Mouse (Mus musculus) ES-E14 (cell line): ENCODE measurements around the gene Wfdc5. TPM values are rescaled to one million over a fixed set of nuclear protein-coding genes. Genes with fewer than 3 reads are reported as not detected.

Experiments
- DNase-seq: peaks from one replicate; pipeline ENCODE4 v3.0.0-alpha.2; 2013; ENCODE audit warnings: low read depth, low spot score
- H3K27ac ChIP-seq: 2 replicates; pipeline ENCODE4 v1.5.1; 2012; ENCODE audit warnings: low read depth, mild to moderate bottlenecking, low read length, moderate library complexity, mixed read lengths; ENCODE audit not compliant: poor library complexity, insufficient read depth, severe bottlenecking
- H3K36me3 ChIP-seq: 2 replicates; pipeline ENCODE4 v1.6.1; 2012; ENCODE audit warnings: mild to moderate bottlenecking, low read length, moderate library complexity, mixed read lengths; ENCODE audit not compliant: control insufficient read depth, poor library complexity, insufficient read depth, severe bottlenecking
- H3K4me1 ChIP-seq, 2 experiments: fragments of 150-350 bp in 1 of 2; sonication (generic) in 1 of 2; 2 replicates each; pipeline ENCODE4 v1.6.1; 2012; ENCODE audit warnings: low read length in 2 of 2, mild to moderate bottlenecking in 1 of 2, mixed read lengths in 1 of 2; ENCODE audit not compliant: control insufficient read depth in 2 of 2, insufficient read depth in 2 of 2, poor library complexity in 1 of 2
- H3K4me3 ChIP-seq, 2 experiments: fragments of 150-350 bp in 1 of 2; sonication (generic) in 1 of 2; 2 replicates each; pipeline ENCODE4 v1.5.1; 2012; ENCODE audit warnings: low read length in 2 of 2, low read depth in 1 of 2, mild to moderate bottlenecking in 1 of 2, mixed read lengths in 1 of 2; ENCODE audit not compliant: insufficient read depth in 1 of 2, poor library complexity in 1 of 2, severe bottlenecking in 1 of 2
- H3K9ac ChIP-seq: 2 replicates; pipeline ENCODE4 v1.6.1; 2012; ENCODE audit warnings: low read depth, mild to moderate bottlenecking, low read length, mixed read lengths; ENCODE audit not compliant: poor library complexity, insufficient read depth, severe bottlenecking
- H3K9me3 ChIP-seq: fragments of 150-350 bp; sonication (generic); 2 replicates; pipeline ENCODE4 v1.6.1; 2012; ENCODE audit warnings: low read depth, mild to moderate bottlenecking, low read length; ENCODE audit not compliant: control insufficient read depth, insufficient read depth
- CHD2 ChIP-seq: IDR thresholded peaks from 2 replicates; pipeline ENCODE4 v1.6.1; 2014; ENCODE audit warnings: mild to moderate bottlenecking, low read depth, low read length, inconsistent platforms
- HCFC1 ChIP-seq: IDR thresholded peaks from 2 replicates; pipeline ENCODE4 v1.6.1; 2012; ENCODE audit warnings: low read length, inconsistent platforms, borderline replicate concordance; ENCODE audit not compliant: insufficient read depth
- MAFK ChIP-seq: IDR thresholded peaks from 2 replicates; pipeline ENCODE4 v1.6.1; 2014; ENCODE audit warnings: mild to moderate bottlenecking, low read depth, low read length, inconsistent platforms; ENCODE audit not compliant: insufficient read depth
- ZC3H11A ChIP-seq: IDR thresholded peaks from 2 replicates; pipeline ENCODE4 v1.6.1; 2012; ENCODE audit warnings: low read depth, mild to moderate bottlenecking, inconsistent platforms, low read length, borderline replicate concordance
- ZNF384 ChIP-seq: IDR thresholded peaks from 2 replicates; pipeline ENCODE4 v1.6.1; 2012; ENCODE audit warnings: low read depth, low read length, inconsistent platforms
- in situ Hi-C, 2 experiments: fragments of 600-800 bp; cut with MboI; formaldehyde crosslinking; loops; one replicate each; pipeline ENCODE4 v1.15.1; 2025; ENCODE audit warnings: low sequenced_read_pairs in 2 of 2, inconsistent platforms in 1 of 2; ENCODE audit not compliant: unreplicated experiment in 2 of 2
- total RNA-seq: library from RNA; depleted of rRNA; stranded (reverse); fragments of 300-350 nt; gene quantifications from 2 replicates; pipeline ENCODE4 v1.2.3, GENCODE M21; 2012

Wfdc5 gene
- total RNA-seq, 1 experiment: not detected

DNA sequence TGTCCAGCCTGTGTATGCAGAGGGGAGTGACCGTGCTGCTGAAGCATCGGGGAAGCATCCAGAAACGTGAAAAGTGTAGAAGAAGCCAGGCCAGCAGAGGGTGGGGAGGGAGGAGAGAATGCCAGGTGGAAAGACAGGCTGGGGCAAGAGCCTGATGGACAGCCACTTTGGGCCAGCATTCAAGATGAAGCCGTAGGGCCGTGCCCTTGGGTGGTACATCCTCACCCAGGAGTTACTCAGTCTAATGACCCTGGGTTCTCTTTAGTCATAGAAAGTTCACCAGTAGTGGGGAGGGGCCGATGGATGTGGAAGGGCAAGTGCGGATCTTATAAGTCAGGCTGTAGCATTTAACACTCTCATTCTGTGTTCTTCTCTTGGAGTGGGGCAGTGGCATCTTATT is 26.4 kb downstream of the Wfdc5 start:
- H3K36me3 ChIP-seq: peaks cover 14% of the 10 kb centered on the region
- no peak for DNase-seq
- TF ChIP-seq MAFK (no peak), ZNF384 (no peak), CHD2 (no peak), HCFC1 (no peak), ZC3H11A (no peak)
- H3K9ac ChIP-seq: no peak overlapping the region
- H3K4me3 ChIP-seq: no peak overlapping the region
- H3K27ac ChIP-seq: no peak overlapping the region
- in situ Hi-C loops: no loop called here
- no peaks in the 10 kb centered on the region for H3K9me3 ChIP-seq
- H3K4me1 ChIP-seq: no peaks in the 10 kb centered on the region

DNA sequence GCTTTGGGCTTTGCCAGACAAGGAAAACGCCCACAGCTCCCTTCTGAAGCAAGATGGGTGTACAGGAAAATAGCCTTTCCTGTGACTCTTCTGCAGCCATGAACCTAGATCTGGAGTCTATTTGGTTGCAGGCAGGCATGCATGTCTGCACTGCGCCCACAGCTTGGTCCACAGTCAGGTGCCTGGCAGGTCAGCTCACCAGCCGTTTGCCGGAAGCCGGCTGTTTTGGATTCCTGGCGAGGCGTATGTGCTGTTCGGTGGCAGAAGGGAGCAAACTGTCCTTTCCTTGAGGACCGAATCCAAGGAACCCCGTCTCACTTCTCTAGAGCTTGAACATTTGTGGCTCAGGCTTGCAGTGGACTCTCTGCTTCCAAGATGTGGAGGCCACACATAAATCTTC is 28.5 kb downstream of the Wfdc5 start:
- Histone ChIP-seq H3K9me3 (no peaks in the 10 kb centered on the region), H3K4me1 (no peaks in the 10 kb centered on the region), H3K27ac (no peak overlapping the region), H3K36me3 (peaks cover 16% of the 10 kb centered on the region), H3K9ac (no peak overlapping the region), H3K4me3 (no peak overlapping the region)
- no peak for DNase-seq
- in situ Hi-C loops: no loop called here
- TF ChIP-seq ZNF384 (no peak), HCFC1 (no peak), ZC3H11A (no peak), CHD2 (no peak), MAFK (no peak)

DNA sequence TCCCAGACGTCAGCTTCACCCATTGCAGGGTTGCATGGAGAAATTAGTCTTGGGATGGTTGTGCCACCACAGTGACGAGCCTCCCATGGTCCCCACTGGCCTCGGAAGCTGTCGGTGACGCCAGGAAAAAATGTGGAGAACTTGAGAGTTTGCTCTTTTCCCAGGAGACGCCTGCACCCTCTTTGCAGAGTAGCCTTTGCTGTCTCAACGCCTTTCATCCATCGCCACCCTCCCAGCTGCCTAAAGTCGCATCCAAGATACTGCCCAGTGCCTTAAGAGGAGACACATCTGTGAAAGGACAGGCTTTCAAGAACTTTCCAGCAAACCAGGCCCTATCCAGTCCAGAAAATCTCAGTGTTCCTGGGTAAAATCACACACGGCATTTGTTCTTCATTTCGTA is 30.2 kb downstream of the Wfdc5 start:
- no peak for DNase-seq
- no peak for TF ChIP-seq CHD2
- TF ChIP-seq ZC3H11A: no peak
- no peak for TF ChIP-seq ZNF384
- TF ChIP-seq HCFC1: no peak
- no peak for TF ChIP-seq MAFK
- Histone ChIP-seq H3K27ac (no peak overlapping the region), H3K4me1 (no peaks in the 10 kb centered on the region), H3K36me3 (peaks cover 16% of the 10 kb centered on the region), H3K4me3 (no peak overlapping the region), H3K9ac (no peak overlapping the region), H3K9me3 (no peaks in the 10 kb centered on the region)
- in situ Hi-C loops: no loop called here

DNA sequence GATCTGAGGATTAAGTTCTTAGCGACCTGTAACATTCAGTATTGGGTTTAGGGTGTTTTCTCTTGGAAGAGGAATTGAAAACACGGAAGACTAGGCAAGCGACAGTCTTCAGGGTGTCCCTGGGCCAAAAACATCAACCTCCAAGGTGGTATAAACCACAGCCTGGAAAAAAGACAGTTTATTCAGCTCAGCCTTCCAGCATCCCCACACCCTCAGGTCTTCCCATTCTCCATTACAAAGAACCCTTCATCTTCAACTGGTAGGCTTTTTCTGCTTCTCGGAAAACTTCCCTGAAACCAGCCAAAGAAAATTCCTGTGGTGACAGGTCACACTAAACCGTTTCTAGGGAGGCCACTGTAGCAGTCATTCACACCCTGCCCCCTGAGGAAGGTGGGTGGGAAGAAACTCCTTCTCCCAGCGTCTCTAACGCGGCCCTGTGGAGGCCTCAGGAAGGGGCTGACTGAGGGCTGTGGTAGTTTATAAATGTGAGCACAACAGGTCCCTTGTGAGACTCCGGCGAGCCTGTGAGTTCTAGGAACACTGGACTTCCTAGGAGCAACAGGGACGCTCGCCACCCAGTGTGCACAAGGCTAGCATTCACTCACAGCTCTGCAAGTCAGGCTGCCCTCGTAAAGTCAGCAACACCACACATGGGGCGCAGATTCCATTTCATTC is 32.3 kb downstream of the Wfdc5 start:
- H3K27ac ChIP-seq: no peak overlapping the region
- in situ Hi-C loops: no loop called here
- TF ChIP-seq MAFK: no peak
- no peak for TF ChIP-seq CHD2
- TF ChIP-seq ZC3H11A: no peak
- TF ChIP-seq ZNF384: no peak
- TF ChIP-seq HCFC1: no peak
- H3K36me3 ChIP-seq: peaks cover 13% of the 10 kb centered on the region
- DNase-seq: no peak
- H3K9me3 ChIP-seq: no peaks in the 10 kb centered on the region
- H3K4me1 ChIP-seq: no peaks in the 10 kb centered on the region
- H3K9ac ChIP-seq: no peak overlapping the region
- H3K4me3 ChIP-seq: no peak overlapping the region

DNA sequence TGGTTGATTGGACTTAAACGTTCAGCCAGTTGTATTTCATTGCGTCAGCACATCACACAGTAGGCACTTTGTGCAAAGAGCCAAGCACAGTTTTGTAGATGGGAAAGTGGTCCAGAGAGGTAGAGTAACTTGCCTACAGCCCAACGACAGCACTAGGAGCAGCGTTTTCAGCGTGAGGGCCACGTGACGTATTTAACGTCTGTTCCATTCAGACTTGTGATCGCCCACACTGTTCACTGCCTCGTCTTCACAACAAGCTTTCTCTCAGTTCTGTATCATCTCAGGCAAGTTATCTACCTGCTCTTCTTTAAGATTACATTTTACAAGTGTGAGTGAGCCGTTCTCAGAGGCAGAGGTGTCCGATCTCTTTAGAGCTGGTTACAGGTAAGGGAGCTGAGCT is 36.0 kb downstream of the Wfdc5 start:
- Histone ChIP-seq H3K4me3 (no peak overlapping the region), H3K9ac (no peak overlapping the region), H3K36me3 (peaks cover 2% of the 10 kb centered on the region; the same call in 1 of the 2 replicates), H3K27ac (no peak overlapping the region), H3K4me1 (no peaks in the 10 kb centered on the region), H3K9me3 (no peaks in the 10 kb centered on the region)
- DNase-seq: no peak
- TF ChIP-seq HCFC1: no peak
- no peak for TF ChIP-seq ZC3H11A
- no peak for TF ChIP-seq CHD2
- TF ChIP-seq ZNF384: no peak
- TF ChIP-seq MAFK: no peak
- in situ Hi-C loops: no loop called here
